Mouse (Mus musculus): ENCODE measurements at regions not wholly inside any gene's neighbourhood (a gene's known extent, or its start where the extent isn't known, plus 50 kb on each side); places are given as distances from the start of the nearest gene placed in this dataset.

DNA sequence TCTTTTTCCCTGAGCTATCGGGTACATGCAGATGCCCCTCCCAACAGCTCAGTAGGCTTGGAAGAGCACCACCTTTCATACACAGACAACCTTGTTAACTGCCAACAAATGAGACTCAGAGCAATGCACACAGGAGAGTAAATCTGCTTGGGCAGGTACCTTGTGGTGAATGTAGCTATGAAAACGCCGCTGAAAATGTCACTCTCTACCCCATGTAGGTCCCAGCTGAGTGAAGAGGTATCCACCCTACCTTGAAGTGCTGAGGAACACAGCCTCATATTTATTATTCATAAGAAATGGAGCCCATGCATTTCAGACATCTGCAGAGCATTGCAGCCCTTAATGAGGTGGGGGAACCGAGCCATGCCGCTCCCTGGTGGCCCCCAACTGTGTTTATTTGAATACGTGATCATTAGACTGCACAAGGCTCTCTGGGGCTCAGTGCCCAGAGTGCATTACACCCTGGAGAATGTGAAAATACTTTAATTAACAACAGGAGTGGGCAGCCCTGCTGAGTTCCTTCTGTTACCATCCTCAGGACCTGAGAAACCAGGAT lies 53.8 kb upstream of the F13a1 start:
- ATAC-seq, result peak; percentile 75
- peak overlapping the region; percentile 66 for H3K27ac ChIP-seq
- H3K9ac ChIP-seq (replicated peaks; ENCODE audit: low read length), result no peak overlapping the region

DNA sequence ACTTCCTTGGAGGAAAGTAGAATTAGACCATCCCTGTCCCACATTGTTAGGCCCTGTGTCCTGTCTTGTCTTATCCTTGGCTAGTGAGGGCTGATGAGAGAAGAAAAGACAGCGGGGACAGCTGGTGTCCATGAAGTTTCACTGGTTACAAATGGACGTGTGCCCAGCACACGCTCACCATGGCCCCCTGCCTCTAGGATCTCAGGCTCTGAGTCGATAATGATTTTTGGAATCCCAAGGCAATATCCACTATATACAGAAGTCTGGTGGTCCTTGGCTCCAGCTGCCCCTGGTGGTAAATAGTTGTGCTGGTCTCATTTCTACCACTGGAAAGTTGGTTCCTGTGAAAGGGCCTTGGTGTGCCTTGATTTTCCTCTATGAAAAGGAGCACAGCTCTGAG lies 51.7 kb upstream of the F13a1 start:
- Histone ChIP-seq H3K27me3 (ENCODE audit: insufficient read depth, low read length) (no peaks in the 10 kb centered on the region), H3K9ac (replicated peaks; ENCODE audit: low read length) (no peak overlapping the region), H3K4me2 (ENCODE audit: low read depth, low read length) (no peak overlapping the region), H3K4me3 (ENCODE audit: low read length) (no peak overlapping the region), H3K4me1 (ENCODE audit: insufficient read depth, low read length) (peaks cover 6% of the 10 kb centered on the region; the same call in 1 of the 2 replicates), H3K27ac (no peak overlapping the region), H3K9me3 (ENCODE audit: low read length) (no peaks in the 10 kb centered on the region), H3K36me3 (ENCODE audit: insufficient read depth, low read length) (no peaks in the 10 kb centered on the region)
- peak; percentile 67 for DNase-seq (ENCODE audit: low spot score)
- peak; percentile 64 for ATAC-seq
- 62% methylated on average over 4 of the region's 4 CpGs for WGBS
- peak; percentile 41 for TF ChIP-seq CTCF (IDR thresholded peaks at IDR 0.05; ENCODE audit: low read depth)

More for the DNA sequence above, 53.8 kb upstream of the F13a1 start:
- peak overlapping the region; percentile 5; the same call in 1 of the 2 replicates for H3K4me2 ChIP-seq (ENCODE audit: low read depth, low read length)
- H3K4me1 ChIP-seq (ENCODE audit: insufficient read depth, low read length), result peaks cover 6% of the 10 kb centered on the region; the same call in 1 of the 2 replicates
- WGBS, result 22% methylated on average over 6 of the region's 6 CpGs
- DNase-seq (ENCODE audit: low spot score), result peak; percentile 60
- no peaks in the 10 kb centered on the region for H3K27me3 ChIP-seq (ENCODE audit: insufficient read depth, low read length)
- TF ChIP-seq CTCF (IDR thresholded peaks at IDR 0.05; ENCODE audit: low read depth), result no peak
- H3K4me3 ChIP-seq (ENCODE audit: low read length), result no peak overlapping the region
- no peaks in the 10 kb centered on the region for H3K36me3 ChIP-seq (ENCODE audit: insufficient read depth, low read length)
- no peaks in the 10 kb centered on the region for H3K9me3 ChIP-seq (ENCODE audit: low read length)
